Mouse (Mus musculus): ENCODE results near the gene Slc4a7. TPM values are rescaled to one million over a fixed set of nuclear protein-coding genes. Genes with fewer than 3 reads are reported as not detected.
"Not testable (repeated sequence)": the region's sequence is repeated elsewhere in the genome, so short reads cannot be mapped to it uniquely, and the experiment has no call there.

The Slc4a7 gene
- polyA plus RNA-seq, 1 experiment from 2014 or later, result 13.3 TPM

GRCm38 (mm10) chr14:14786979-14787378 lies 84.9 kb downstream of the Slc4a7 start:
- Histone ChIP-seq H3K27ac (ENCODE audit: low read length) (no peak overlapping the region), H3K36me3 (ENCODE audit: insufficient read depth, low read length) (peaks cover 26% of the 10 kb centered on the region), H3K9me3 (ENCODE audit: low read length) (no peaks in the 10 kb centered on the region), H3K27me3 (ENCODE audit: insufficient read depth, low read length) (no peaks in the 10 kb centered on the region), H3K4me1 (ENCODE audit: insufficient read depth, low read length) (no peaks in the 10 kb centered on the region), H3K4me3 (ENCODE audit: low read length) (no peak overlapping the region), H3K4me2 (replicated peaks; ENCODE audit: low read depth, low read length) (no peak overlapping the region), H3K9ac (replicated peaks; ENCODE audit: low read length) (no peak overlapping the region)
- ATAC-seq (ENCODE audit: low FRiP score, low TSS enrichment), result no peak
- 93% methylated on average over 1 of the region's 1 CpGs for WGBS

GRCm38 (mm10) chr14:14789840-14790470 lies 87.9 kb downstream of the Slc4a7 start:
- Histone ChIP-seq H3K27ac (ENCODE audit: low read length) (no peak overlapping the region), H3K4me2 (replicated peaks; ENCODE audit: low read depth, low read length) (no peak overlapping the region), H3K4me1 (ENCODE audit: insufficient read depth, low read length) (no peaks in the 10 kb centered on the region), H3K27me3 (ENCODE audit: insufficient read depth, low read length) (no peaks in the 10 kb centered on the region), H3K4me3 (ENCODE audit: low read length) (no peak overlapping the region), H3K9ac (replicated peaks; ENCODE audit: low read length) (no peak overlapping the region), H3K36me3 (ENCODE audit: insufficient read depth, low read length) (peaks cover 25% of the 10 kb centered on the region), H3K9me3 (ENCODE audit: low read length) (no peaks in the 10 kb centered on the region)
- WGBS, result 92% methylated on average over 4 of the region's 4 CpGs
- no peak for ATAC-seq (ENCODE audit: low FRiP score, low TSS enrichment)

- Histone ChIP-seq H3K4me3 (ENCODE audit: low read length) (no peak overlapping the region), H3K4me2 (replicated peaks; ENCODE audit: low read depth, low read length) (no peak overlapping the region), H3K9me3 (ENCODE audit: low read length) (no peaks in the 10 kb centered on the region), H3K9ac (replicated peaks; ENCODE audit: low read length) (no peak overlapping the region), H3K36me3 (ENCODE audit: insufficient read depth, low read length) (0 out of 2 replicates have a peak, but pooled peaks cover 5% of the 10 kb centered on the region), H3K27ac (ENCODE audit: low read length) (no peak overlapping the region), H3K27me3 (ENCODE audit: insufficient read depth, low read length) (no peaks in the 10 kb centered on the region), H3K4me1 (ENCODE audit: insufficient read depth, low read length) (no peaks in the 10 kb centered on the region)
- no peak for ATAC-seq (ENCODE audit: low FRiP score, low TSS enrichment)
- 74% methylated on average over 5 of the region's 5 CpGs for WGBS
Observed at GRCm38 (mm10) chr14:14799861-14800260, 97.8 kb downstream of the Slc4a7 start.

- 0 out of 2 replicates have a peak, but pooled peaks cover 5% of the 10 kb centered on the region for H3K36me3 ChIP-seq (ENCODE audit: insufficient read depth, low read length)
- WGBS, result 92% methylated on average over 4 of the region's 4 CpGs
- no peak overlapping the region for H3K4me3 ChIP-seq (ENCODE audit: low read length)
- H3K9ac ChIP-seq (replicated peaks; ENCODE audit: low read length), result no peak overlapping the region
- H3K27ac ChIP-seq (ENCODE audit: low read length), result no peak overlapping the region
- no peaks in the 10 kb centered on the region for H3K27me3 ChIP-seq (ENCODE audit: insufficient read depth, low read length)
- no peak overlapping the region for H3K4me2 ChIP-seq (replicated peaks; ENCODE audit: low read depth, low read length)
- ATAC-seq (ENCODE audit: low FRiP score, low TSS enrichment), result no peak
- H3K9me3 ChIP-seq (ENCODE audit: low read length), result no peaks in the 10 kb centered on the region
- no peaks in the 10 kb centered on the region for H3K4me1 ChIP-seq (ENCODE audit: insufficient read depth, low read length)
Observed at GRCm38 (mm10) chr14:14800332-14800731, 98.3 kb downstream of the Slc4a7 start.

- H3K27ac ChIP-seq (ENCODE audit: low read length), result no peak overlapping the region
- ATAC-seq (ENCODE audit: low FRiP score, low TSS enrichment), result no peak
- H3K4me1 ChIP-seq (ENCODE audit: insufficient read depth, low read length), result no peaks in the 10 kb centered on the region
- H3K9me3 ChIP-seq (ENCODE audit: low read length), result no peaks in the 10 kb centered on the region
- H3K27me3 ChIP-seq (ENCODE audit: insufficient read depth, low read length), result no peaks in the 10 kb centered on the region
- no peak overlapping the region for H3K4me2 ChIP-seq (replicated peaks; ENCODE audit: low read depth, low read length)
- H3K36me3 ChIP-seq (ENCODE audit: insufficient read depth, low read length), result 0 out of 2 replicates have a peak, but pooled peaks cover 5% of the 10 kb centered on the region
- H3K9ac ChIP-seq (replicated peaks; ENCODE audit: low read length), result no peak overlapping the region
- no peak overlapping the region for H3K4me3 ChIP-seq (ENCODE audit: low read length)
- 94% methylated on average over 3 of the region's 3 CpGs for WGBS
Observed at GRCm38 (mm10) chr14:14800810-14801209, 98.7 kb downstream of the Slc4a7 start.

GRCm38 (mm10) chr14:14803115-14803514 lies 101.0 kb downstream of the Slc4a7 start, which contains the start of gene Nek10:
TSS of gene Nek10 (plus strand) at chr14:14803415.
- H3K4me1 ChIP-seq (ENCODE audit: insufficient read depth, low read length); H3K27ac ChIP-seq (ENCODE audit: low read length); ATAC-seq (ENCODE audit: low FRiP score, low TSS enrichment); H3K9me3 ChIP-seq (ENCODE audit: low read length); H3K4me3 ChIP-seq (ENCODE audit: low read length); H3K36me3 ChIP-seq (ENCODE audit: insufficient read depth, low read length); H3K27me3 ChIP-seq (ENCODE audit: insufficient read depth, low read length); H3K9ac ChIP-seq (replicated peaks; ENCODE audit: low read length): not testable (repeated sequence)
- peak within 1 kb of the TSS; percentile 17; the same call in 1 of the 2 replicates for H3K4me2 ChIP-seq (replicated peaks; ENCODE audit: low read depth, low read length)
- no CpG with 5 or more reads among the region's 2 CpGs for WGBS

- Histone ChIP-seq H3K4me1 (ENCODE audit: insufficient read depth, low read length) (no peaks in the 10 kb centered on the region), H3K4me3 (ENCODE audit: low read length) (no peak overlapping the region), H3K9ac (replicated peaks; ENCODE audit: low read length) (no peak overlapping the region), H3K27ac (ENCODE audit: low read length) (no peak overlapping the region), H3K27me3 (ENCODE audit: insufficient read depth, low read length) (no peaks in the 10 kb centered on the region), H3K4me2 (replicated peaks; ENCODE audit: low read depth, low read length) (peak overlapping the region; percentile 17; the same call in 1 of the 2 replicates), H3K36me3 (ENCODE audit: insufficient read depth, low read length) (0 out of 2 replicates have a peak, but pooled peaks cover 2% of the 10 kb centered on the region), H3K9me3 (ENCODE audit: low read length) (no peaks in the 10 kb centered on the region)
- peak; percentile 96 for ATAC-seq (ENCODE audit: low FRiP score, low TSS enrichment)
- 5% methylated on average over 10 of the region's 10 CpGs for WGBS
Observed at GRCm38 (mm10) chr14:14803921-14804517, 101.9 kb downstream of the Slc4a7 start.

GRCm38 (mm10) chr14:14804518-14805212 lies 102.6 kb downstream of the Slc4a7 start:
- no peak overlapping the region for H3K9ac ChIP-seq (replicated peaks; ENCODE audit: low read length)
- H3K27ac ChIP-seq (ENCODE audit: low read length), result no peak overlapping the region
- no peak for ATAC-seq (ENCODE audit: low FRiP score, low TSS enrichment)
- 63% methylated on average over 5 of the region's 5 CpGs for WGBS
- H3K9me3 ChIP-seq (ENCODE audit: low read length), result no peaks in the 10 kb centered on the region
- 0 out of 2 replicates have a peak, but pooled peaks cover 2% of the 10 kb centered on the region for H3K36me3 ChIP-seq (ENCODE audit: insufficient read depth, low read length)
- H3K4me2 ChIP-seq (replicated peaks; ENCODE audit: low read depth, low read length), result no peak overlapping the region
- no peak overlapping the region for H3K4me3 ChIP-seq (ENCODE audit: low read length)
- H3K4me1 ChIP-seq (ENCODE audit: insufficient read depth, low read length), result no peaks in the 10 kb centered on the region
- no peaks in the 10 kb centered on the region for H3K27me3 ChIP-seq (ENCODE audit: insufficient read depth, low read length)

- peak; percentile 72 for ATAC-seq (ENCODE audit: low FRiP score, low TSS enrichment)
- WGBS, result 72% methylated on average over 12 of the region's 12 CpGs
- H3K27ac ChIP-seq (ENCODE audit: low read length), result peak overlapping the region; percentile 8; the same call in 1 of the 2 replicates
- H3K36me3 ChIP-seq (ENCODE audit: insufficient read depth, low read length), result no peaks in the 10 kb centered on the region
- H3K4me3 ChIP-seq (ENCODE audit: low read length), result no peak overlapping the region
- H3K27me3 ChIP-seq (ENCODE audit: insufficient read depth, low read length), result no peaks in the 10 kb centered on the region
- no peaks in the 10 kb centered on the region for H3K9me3 ChIP-seq (ENCODE audit: low read length)
- H3K9ac ChIP-seq (replicated peaks; ENCODE audit: low read length), result no peak overlapping the region
- no peaks in the 10 kb centered on the region for H3K4me1 ChIP-seq (ENCODE audit: insufficient read depth, low read length)
- no peak overlapping the region for H3K4me2 ChIP-seq (replicated peaks; ENCODE audit: low read depth, low read length)
Observed at GRCm38 (mm10) chr14:14832520-14833240, 130.6 kb downstream of the Slc4a7 start.
